Mouse (Mus musculus): ENCODE data around the gene Mt1. TPM values are rescaled to one million over a fixed set of nuclear protein-coding genes. Genes with fewer than 3 reads are reported as not detected.
"Not testable (repeated sequence)": the region's sequence is repeated elsewhere in the genome, so short reads cannot be mapped to it uniquely, and the experiment has no call there.

Mt1 gene
- 3,562 and 4,215 TPM in 2 replicates for polyA plus RNA-seq (2015; fragmentation: Nextera tagmentation; extraction: Ambion mirVana)

DNA sequence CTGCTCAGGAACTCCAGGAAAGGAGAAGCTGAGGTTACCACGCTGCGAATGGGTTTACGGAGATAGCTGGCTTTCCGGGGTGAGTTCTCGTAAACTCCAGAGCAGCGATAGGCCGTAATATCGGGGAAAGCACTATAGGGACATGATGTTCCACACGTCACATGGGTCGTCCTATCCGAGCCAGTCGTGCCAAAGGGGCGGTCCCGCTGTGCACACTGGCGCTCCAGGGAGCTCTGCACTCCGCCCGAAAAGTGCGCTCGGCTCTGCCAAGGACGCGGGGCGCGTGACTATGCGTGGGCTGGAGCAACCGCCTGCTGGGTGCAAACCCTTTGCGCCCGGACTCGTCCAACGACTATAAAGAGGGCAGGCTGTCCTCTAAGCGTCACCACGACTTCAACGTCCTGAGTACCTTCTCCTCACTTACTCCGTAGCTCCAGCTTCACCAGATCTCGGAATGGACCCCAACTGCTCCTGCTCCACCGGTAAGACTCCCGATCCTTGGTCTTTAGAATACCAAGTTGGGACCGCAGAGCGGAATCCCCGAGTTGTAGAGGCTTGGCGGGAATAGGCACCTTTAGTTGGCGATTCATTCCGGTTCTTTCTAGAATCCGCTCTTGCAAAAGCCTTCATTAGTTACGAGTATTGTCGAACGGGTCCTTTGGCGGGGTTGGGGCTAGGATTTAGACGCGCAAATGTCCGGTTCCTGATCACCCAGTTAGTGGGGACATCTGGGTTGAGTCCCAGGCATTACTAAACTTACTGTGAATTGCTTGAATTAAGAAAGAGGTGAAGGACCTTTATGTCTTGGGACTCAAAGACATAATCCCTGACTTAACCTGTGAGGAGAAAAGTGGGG is at the start of gene Mt1:
Gene Mt1, plus strand, starts transcription at position 226 of the 856 bp plus-strand sequence.
- Histone ChIP-seq H3K4me3 (replicated peaks) (peak within 1 kb of the TSS; percentile 80), H3K9ac (peak within 1 kb of the TSS; percentile 93), H3K4me1 (replicated peaks) (peaks cover 76% of the 10 kb centered on the region), H3K27ac (peak within 1 kb of the TSS; percentile 95), H3K4me2 (peak within 1 kb of the TSS; percentile 90), H3K9me3 (replicated peaks) (no peaks in the 10 kb centered on the region), H3K27me3 (peaks cover 16% of the 10 kb centered on the region), H3K36me3 (peaks cover 17% of the 10 kb centered on the region)
- peak; percentile 100 for DNase-seq
- peak; percentile 91 for ATAC-seq (ENCODE audit: low read depth)
- WGBS (ENCODE audit: insufficient replicate concordance): under 1% methylated on average over 50 of the region's 50 CpGs

DNA sequence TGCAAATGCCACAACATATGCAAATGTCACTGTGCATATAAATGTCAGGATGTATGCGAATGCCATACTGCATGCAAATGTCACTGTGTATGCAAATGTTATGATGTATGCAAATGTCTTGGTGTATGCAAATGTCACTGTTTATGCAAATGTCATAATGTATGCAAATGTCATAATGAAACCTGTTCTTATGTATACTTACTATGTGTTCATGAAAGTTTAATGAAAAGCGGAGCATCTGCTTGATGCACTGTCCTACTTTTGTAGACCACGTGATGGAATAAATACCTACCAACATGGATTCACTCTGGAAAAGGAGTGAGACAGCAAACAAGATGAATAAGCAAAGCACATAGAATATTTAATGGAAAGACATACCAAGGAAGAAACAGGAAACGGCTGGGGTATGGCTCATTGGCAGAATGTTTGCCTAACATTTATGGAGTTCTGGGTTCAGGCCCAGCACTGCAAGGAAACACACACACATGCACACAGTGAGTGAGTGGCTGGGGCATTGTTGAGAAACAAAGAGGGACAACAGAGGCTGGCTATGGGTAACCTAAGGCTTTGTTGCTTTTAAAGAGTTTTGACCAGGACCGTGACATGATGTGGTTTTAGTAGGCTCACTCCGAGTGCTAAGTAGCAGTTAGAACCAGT is 49.6 kb upstream of the Mt1 start:
- Histone ChIP-seq H3K4me3 (replicated peaks) (no peak overlapping the region), H3K9ac (no peak overlapping the region), H3K27ac (no peak overlapping the region), H3K4me2 (no peak overlapping the region), H3K36me3 (no peaks in the 10 kb centered on the region), H3K9me3 (replicated peaks) (no peaks in the 10 kb centered on the region), H3K4me1 (replicated peaks) (no peaks in the 10 kb centered on the region; the same call in 1 of the 2 replicates), H3K27me3 (peaks cover 24% of the 10 kb centered on the region)
- ATAC-seq (ENCODE audit: low read depth) (no peak), DNase-seq (no peak)
- WGBS (ENCODE audit: insufficient replicate concordance): 75% methylated on average over 6 of the region's 6 CpGs

DNA sequence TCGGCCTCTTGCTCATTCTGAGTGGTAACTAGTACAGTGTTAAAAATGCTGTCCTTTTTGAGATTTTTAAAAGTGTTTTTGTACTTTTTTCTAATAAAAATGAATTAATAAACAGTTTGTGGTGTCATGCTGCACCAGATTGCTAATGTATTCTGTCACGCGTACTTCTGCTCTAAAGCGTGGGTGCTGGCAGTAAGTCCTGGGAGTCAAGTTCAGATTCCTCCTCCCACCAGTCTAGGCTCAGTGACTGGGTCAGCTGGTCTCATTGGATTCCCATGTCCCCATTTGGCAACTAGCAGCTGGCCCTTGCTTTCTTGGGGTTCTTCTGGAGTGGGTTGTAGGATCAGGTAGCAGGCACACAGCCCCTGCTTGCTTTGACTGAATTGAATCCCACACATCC is 48.8 kb upstream of the Mt1 start:
- Histone ChIP-seq H3K27me3 (peaks cover 24% of the 10 kb centered on the region), H3K27ac (no peak overlapping the region), H3K9me3 (replicated peaks) (no peaks in the 10 kb centered on the region), H3K4me3 (replicated peaks) (no peak overlapping the region), H3K4me2 (no peak overlapping the region), H3K36me3 (no peaks in the 10 kb centered on the region), H3K4me1 (replicated peaks) (peaks cover 7% of the 10 kb centered on the region), H3K9ac (no peak overlapping the region)
- ATAC-seq (ENCODE audit: low read depth) (no peak), DNase-seq (no peak)
- 85% methylated on average over 4 of the region's 4 CpGs for WGBS (ENCODE audit: insufficient replicate concordance)

DNA sequence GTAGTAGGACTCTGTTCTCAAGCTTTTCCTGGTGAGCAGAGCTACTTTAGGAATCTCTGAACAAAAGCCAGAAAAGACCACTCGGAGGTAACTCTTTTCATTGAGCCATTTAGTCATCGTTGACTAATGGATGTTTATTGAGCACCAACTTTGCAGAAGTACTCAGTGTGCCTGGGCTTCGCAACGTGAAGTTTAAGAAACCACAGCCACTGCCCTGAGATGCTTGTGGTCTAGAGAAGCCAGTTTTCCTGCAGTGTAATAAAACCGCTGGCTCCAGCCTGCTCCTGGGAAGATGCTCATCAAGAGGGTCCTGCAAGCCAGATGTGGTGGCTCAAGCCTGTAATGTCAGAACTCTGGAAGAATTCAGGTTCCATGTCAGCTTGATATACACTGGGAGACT is 46.8 kb upstream of the Mt1 start:
- DNase-seq: no peak
- 37% methylated on average over 5 of the region's 5 CpGs for WGBS (ENCODE audit: insufficient replicate concordance)
- no peak overlapping the region for H3K9ac ChIP-seq

DNA sequence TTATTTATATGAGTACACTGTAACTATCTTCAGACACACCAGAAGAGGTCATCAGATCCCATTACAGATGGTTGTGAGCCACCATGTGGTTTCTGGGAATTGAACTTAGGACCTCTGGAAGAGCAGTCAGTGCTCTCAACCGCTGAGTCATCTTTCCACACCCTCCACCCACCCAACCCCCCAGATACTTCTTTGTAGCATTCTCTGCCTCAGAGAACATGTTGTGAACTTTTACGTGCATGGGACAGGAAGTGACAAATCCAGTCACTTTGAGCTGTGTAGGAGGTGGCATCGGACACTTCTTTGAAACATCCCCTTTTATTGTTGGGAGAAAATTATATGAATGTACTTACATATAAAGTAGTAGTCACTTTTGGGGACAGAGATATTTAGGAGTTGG is 44.3 kb upstream of the Mt1 start:
- Histone ChIP-seq H3K4me1 (replicated peaks) (peaks cover 12% of the 10 kb centered on the region), H3K27me3 (peaks cover 32% of the 10 kb centered on the region)
- not testable (repeated sequence) for H3K36me3 ChIP-seq; H3K4me3 ChIP-seq (replicated peaks); H3K9me3 ChIP-seq (replicated peaks); ATAC-seq (ENCODE audit: low read depth); DNase-seq; H3K4me2 ChIP-seq; H3K9ac ChIP-seq; H3K27ac ChIP-seq
- 31% methylated on average over 3 of the region's 3 CpGs for whole genome bisulfite sequencing (ENCODE audit: insufficient replicate concordance)

More for the DNA sequence above, 46.8 kb upstream of the Mt1 start:
- ATAC-seq (ENCODE audit: low read depth): no peak
- Histone ChIP-seq H3K4me2 (no peak overlapping the region), H3K36me3 (no peaks in the 10 kb centered on the region), H3K27ac (no peak overlapping the region), H3K4me3 (replicated peaks) (no peak overlapping the region), H3K9me3 (replicated peaks) (no peaks in the 10 kb centered on the region), H3K27me3 (peaks cover 36% of the 10 kb centered on the region), H3K4me1 (replicated peaks) (peaks cover 12% of the 10 kb centered on the region)

DNA sequence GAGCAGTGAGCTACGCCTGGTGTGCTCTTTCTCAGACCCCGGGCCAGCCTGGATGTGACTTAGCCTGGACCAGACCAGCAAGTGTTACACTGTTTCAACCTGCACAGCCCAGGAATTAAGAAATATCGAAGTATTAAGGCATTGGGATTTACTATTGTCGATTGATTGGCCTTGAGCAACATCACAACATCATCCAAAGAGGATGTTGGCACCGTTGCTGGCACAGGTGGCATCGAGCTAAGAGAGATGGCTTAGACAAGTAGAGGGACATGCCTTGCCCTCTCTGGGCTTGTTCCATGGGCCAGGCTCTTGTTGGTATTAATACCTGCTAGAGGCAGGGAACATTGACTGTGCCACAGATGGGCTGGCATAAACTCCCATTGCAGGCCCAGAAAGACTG is 43.3 kb upstream of the Mt1 start:
- ATAC-seq (ENCODE audit: low read depth) (no peak), DNase-seq (no peak)
- no peak overlapping the region for H3K4me2 ChIP-seq
- no peak overlapping the region for H3K9ac ChIP-seq
- 69% methylated on average over 6 of the region's 6 CpGs for WGBS (ENCODE audit: insufficient replicate concordance)
- H3K36me3 ChIP-seq: no peaks in the 10 kb centered on the region
- H3K4me1 ChIP-seq (replicated peaks): peaks cover 12% of the 10 kb centered on the region
- H3K27me3 ChIP-seq: peaks cover 32% of the 10 kb centered on the region
- no peaks in the 10 kb centered on the region for H3K9me3 ChIP-seq (replicated peaks)
- no peak overlapping the region for H3K27ac ChIP-seq
- H3K4me3 ChIP-seq (replicated peaks): no peak overlapping the region

DNA sequence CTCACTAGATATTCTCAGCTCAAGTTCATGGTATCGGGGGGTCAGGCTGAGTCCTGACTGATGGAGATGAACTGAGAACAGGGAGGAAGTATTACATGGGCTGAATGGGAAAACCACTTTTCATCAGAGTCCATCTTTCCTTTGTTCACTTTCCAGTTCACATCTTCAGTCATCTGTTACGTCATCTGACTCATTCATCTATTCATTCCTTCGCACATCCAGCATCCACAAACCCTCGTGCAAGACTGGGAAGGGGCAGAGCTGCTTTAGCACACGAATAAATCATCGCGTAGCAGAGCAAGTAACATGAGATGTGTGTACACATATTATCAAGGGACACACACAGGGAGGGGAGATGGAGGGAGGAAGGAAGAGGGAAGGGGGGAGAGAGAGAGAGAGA is 42.7 kb upstream of the Mt1 start:
- H3K27me3 ChIP-seq: peaks cover 32% of the 10 kb centered on the region
- H3K4me2 ChIP-seq: no peak overlapping the region
- H3K27ac ChIP-seq: no peak overlapping the region
- peaks cover 12% of the 10 kb centered on the region for H3K4me1 ChIP-seq (replicated peaks)
- no peaks in the 10 kb centered on the region for H3K9me3 ChIP-seq (replicated peaks)
- DNase-seq (no peak), ATAC-seq (ENCODE audit: low read depth) (no peak)
- H3K36me3 ChIP-seq: no peaks in the 10 kb centered on the region
- no peak overlapping the region for H3K9ac ChIP-seq
- no peak overlapping the region for H3K4me3 ChIP-seq (replicated peaks)
- 81% methylated on average over 7 of the region's 7 CpGs for WGBS (ENCODE audit: insufficient replicate concordance)

DNA sequence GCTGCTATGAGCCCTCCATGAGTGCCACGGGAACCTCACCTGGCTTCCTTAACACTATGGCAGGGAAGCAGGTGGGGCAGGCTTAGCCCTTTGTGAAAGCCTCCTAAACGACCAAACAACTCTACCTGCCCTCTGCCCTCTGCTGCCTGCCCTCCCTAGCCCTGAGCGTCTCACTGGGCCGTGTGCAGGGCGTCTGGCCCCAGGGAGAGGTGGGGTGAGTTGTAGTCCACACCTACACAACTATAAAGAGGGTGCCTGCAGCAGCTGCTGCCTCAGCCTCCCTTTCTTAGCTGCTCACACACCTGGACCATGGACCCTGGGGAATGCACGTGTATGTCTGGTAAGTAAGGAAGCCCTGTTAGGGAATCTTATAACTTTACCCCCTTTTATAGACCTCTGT is 41.9 kb upstream of the Mt1 start, which contains the start of gene Mt4:
Gene Mt4, plus strand, starts transcription at position 265 of the 400 bp plus-strand sequence.
- no peak within 1 kb of the TSS for H3K27ac ChIP-seq
- no peak within 1 kb of the TSS for H3K4me3 ChIP-seq (replicated peaks)
- peaks cover 12% of the 10 kb centered on the region for H3K4me1 ChIP-seq (replicated peaks)
- no peak for DNase-seq
- peak; percentile 57; the same call in 1 of the 2 replicates for ATAC-seq (ENCODE audit: low read depth)
- no peaks in the 10 kb centered on the region for H3K36me3 ChIP-seq
- H3K9ac ChIP-seq: no peak within 1 kb of the TSS
- H3K4me2 ChIP-seq: no peak within 1 kb of the TSS
- 45% methylated on average over 6 of the region's 6 CpGs for WGBS (ENCODE audit: insufficient replicate concordance)
- peaks cover 33% of the 10 kb centered on the region for H3K27me3 ChIP-seq
- no peaks in the 10 kb centered on the region for H3K9me3 ChIP-seq (replicated peaks)

DNA sequence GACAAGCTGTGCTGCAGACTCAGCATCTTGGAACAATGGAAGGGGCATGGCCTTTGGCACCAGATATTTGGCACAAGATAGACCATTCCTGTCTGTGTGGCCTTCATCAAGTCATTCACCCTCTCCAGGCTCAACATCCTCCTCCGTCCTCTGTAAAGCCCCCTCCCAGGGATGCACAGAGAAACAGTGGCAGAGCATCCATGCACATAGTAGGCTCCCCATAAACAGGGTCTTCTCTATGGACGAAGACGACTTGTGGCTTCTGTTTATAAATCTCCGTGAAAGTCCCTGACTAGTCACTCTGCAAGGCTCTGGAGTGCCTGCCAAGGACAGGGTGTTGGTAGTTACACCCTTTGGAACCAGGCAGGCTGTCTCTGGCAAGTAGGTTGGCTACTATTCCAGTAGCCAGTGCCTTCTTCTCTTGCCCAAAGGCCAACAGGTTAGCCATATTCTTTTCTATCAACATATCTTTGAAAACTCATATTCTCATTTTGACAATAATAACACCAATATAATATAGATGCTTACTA is 38.6 kb upstream of the Mt1 start:
- no peak overlapping the region for H3K9ac ChIP-seq
- DNase-seq (no peak), ATAC-seq (ENCODE audit: low read depth) (no peak)
- no peak overlapping the region for H3K4me2 ChIP-seq
- H3K4me1 ChIP-seq (replicated peaks): peaks cover 5% of the 10 kb centered on the region; the same call in 1 of the 2 replicates
- no peak overlapping the region for H3K27ac ChIP-seq
- WGBS (ENCODE audit: insufficient replicate concordance): 68% methylated on average over 4 of the region's 4 CpGs
- H3K4me3 ChIP-seq (replicated peaks): no peak overlapping the region
- H3K9me3 ChIP-seq (replicated peaks): no peaks in the 10 kb centered on the region
- peaks cover 28% of the 10 kb centered on the region for H3K27me3 ChIP-seq
- no peaks in the 10 kb centered on the region for H3K36me3 ChIP-seq

DNA sequence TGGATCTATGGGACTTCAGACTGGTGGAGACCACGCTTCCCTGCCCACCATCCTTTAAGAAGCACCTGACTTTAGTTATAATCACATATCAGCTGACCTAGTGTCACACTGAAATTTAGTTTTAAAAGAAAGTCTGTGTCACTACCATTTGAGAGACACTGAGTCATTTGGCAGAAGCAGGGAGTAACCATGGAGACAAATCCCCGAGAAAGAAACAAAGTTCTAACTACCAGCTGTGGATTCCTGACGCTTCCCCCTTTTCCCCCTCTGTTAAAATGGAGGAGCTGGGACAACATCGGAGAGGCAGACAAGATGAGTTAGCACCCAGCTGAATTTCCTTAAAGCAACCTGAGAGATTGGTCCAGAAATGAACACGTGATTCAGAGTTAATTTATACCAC is 30.6 kb upstream of the Mt1 start:
- 44% methylated on average over 5 of the region's 5 CpGs for WGBS (ENCODE audit: insufficient replicate concordance)
- Histone ChIP-seq H3K9me3 (replicated peaks) (no peaks in the 10 kb centered on the region), H3K27ac (no peak overlapping the region), H3K9ac (no peak overlapping the region), H3K27me3 (peaks cover 30% of the 10 kb centered on the region), H3K4me2 (no peak overlapping the region), H3K4me3 (replicated peaks) (no peak overlapping the region), H3K4me1 (replicated peaks) (peaks cover 41% of the 10 kb centered on the region), H3K36me3 (no peaks in the 10 kb centered on the region)
- ATAC-seq (ENCODE audit: low read depth) (no peak), DNase-seq (no peak)

DNA sequence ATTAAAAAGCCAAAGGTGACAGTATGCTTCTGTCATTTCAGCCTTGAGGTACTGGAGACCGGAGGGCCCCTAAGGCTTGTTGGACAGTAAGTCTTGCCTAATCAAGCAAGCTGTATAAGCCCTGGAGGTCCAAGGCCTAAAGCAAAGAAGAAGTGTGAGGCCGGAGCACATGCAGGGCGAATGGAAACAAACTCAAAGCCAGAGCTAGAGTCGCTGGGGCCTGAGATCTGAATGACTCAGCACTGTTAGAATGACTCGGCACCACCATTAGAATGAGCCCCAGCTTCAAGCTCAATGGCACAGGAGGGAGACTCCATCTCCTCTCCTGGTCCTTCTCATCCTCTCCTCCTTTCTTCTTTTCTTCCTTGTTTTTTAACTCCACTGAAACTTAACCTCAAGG is 28.0 kb upstream of the Mt1 start:
- peak; percentile 87 for ATAC-seq (ENCODE audit: low read depth)
- peak; percentile 58 for DNase-seq
- Histone ChIP-seq H3K27me3 (peaks cover 51% of the 10 kb centered on the region), H3K9ac (peak overlapping the region; percentile 61), H3K9me3 (replicated peaks) (no peaks in the 10 kb centered on the region), H3K4me1 (replicated peaks) (peaks cover 50% of the 10 kb centered on the region), H3K4me3 (replicated peaks) (no peak overlapping the region), H3K36me3 (no peaks in the 10 kb centered on the region), H3K4me2 (peak overlapping the region; percentile 45), H3K27ac (peak overlapping the region; percentile 90)
- WGBS (ENCODE audit: insufficient replicate concordance): 42% methylated on average over 5 of the region's 5 CpGs

Data from liver, embryonic 13.5 days (tissue).